Mouse (Mus musculus): ENCODE results near the gene Fzd4. TPM values are rescaled to one million over a fixed set of nuclear protein-coding genes. Genes with fewer than 3 reads are reported as not detected.

The Fzd4 gene
- polyA plus RNA-seq, 1 experiment = 4.7 TPM

Other genes with a start within 250 kb of the Fzd4 start
- 35.3 and 37.5 TPM in 2 replicates for gene Tmem135, start 133 bp upstream of the Fzd4 start, polyA plus RNA-seq (2012; rRNA removed)
- gene Prss23, start 122.8 kb downstream of the Fzd4 start, polyA plus RNA-seq (2012; rRNA removed) = 68.7 and 101 TPM in 2 replicates
- 95.0 and 110 TPM in 2 replicates for gene Me3, start 228.0 kb downstream of the Fzd4 start, polyA plus RNA-seq (2012; rRNA removed)

Data from frontal cortex, adult 2 months (tissue).